Mouse (Mus musculus): ENCODE results near the gene Slc22a2. TPM values are rescaled to one million over a fixed set of nuclear protein-coding genes. Genes with fewer than 3 reads are reported as not detected.
"Not testable (repeated sequence)": the region's sequence is repeated elsewhere in the genome, so short reads cannot be mapped to it uniquely, and the experiment has no call there.

Gene Slc22a2
- total RNA-seq, 2 experiments from 2014 or later, result 0.42 to 0.77 TPM

- no peak for TF ChIP-seq CTCF (conservative IDR thresholded peaks at IDR 0.05)
- no peak overlapping the region for H3K4me3 ChIP-seq
- no peak for DNase-seq (ENCODE audit: low spot score in 2 of 2)
- H3K27ac ChIP-seq, result no peak overlapping the region
Observed at GRCm38 (mm10) chr17:12645461-12645860, 61.5 kb downstream of the Slc22a2 start.

GRCm38 (mm10) chr17:12652604-12653003, 68.7 kb downstream of the Slc22a2 start:
- Histone ChIP-seq H3K27ac (no peak overlapping the region), H3K4me3 (no peak overlapping the region)
- no peak for DNase-seq (ENCODE audit: low spot score in 2 of 2)
- no peak for TF ChIP-seq CTCF (conservative IDR thresholded peaks at IDR 0.05)

GRCm38 (mm10) chr17:12654061-12654460, 70.1 kb downstream of the Slc22a2 start:
- Histone ChIP-seq H3K4me3 (no peak overlapping the region), H3K27ac (peak overlapping the region; percentile 51; the same call in 1 of the 2 replicates)
- DNase-seq (ENCODE audit: low spot score in 2 of 2), result peak; percentile 25 to 67
- no peak for TF ChIP-seq CTCF (conservative IDR thresholded peaks at IDR 0.05)

- no peak for TF ChIP-seq CTCF (conservative IDR thresholded peaks at IDR 0.05)
- Histone ChIP-seq H3K27ac (no peak overlapping the region), H3K4me3 (no peak overlapping the region)
- no peak for DNase-seq (ENCODE audit: low spot score in 2 of 2)
Observed at GRCm38 (mm10) chr17:12655826-12656225, 71.9 kb downstream of the Slc22a2 start.

GRCm38 (mm10) chr17:12658784-12659183, 74.9 kb downstream of the Slc22a2 start:
- no peak for TF ChIP-seq CTCF (conservative IDR thresholded peaks at IDR 0.05)
- DNase-seq (ENCODE audit: low spot score in 2 of 2), result no peak
- Histone ChIP-seq H3K4me3 (no peak overlapping the region), H3K27ac (no peak overlapping the region)

- Histone ChIP-seq H3K4me3 (no peak overlapping the region), H3K27ac (no peak overlapping the region)
- DNase-seq (ENCODE audit: low spot score in 2 of 2), result no peak
- TF ChIP-seq CTCF (conservative IDR thresholded peaks at IDR 0.05), result no peak
Observed at GRCm38 (mm10) chr17:12659233-12659632, 75.3 kb downstream of the Slc22a2 start.

- H3K4me3 ChIP-seq, result no peak overlapping the region
- TF ChIP-seq CTCF (conservative IDR thresholded peaks at IDR 0.05), result peak; percentile 92
- H3K27ac ChIP-seq, result no peak overlapping the region
- peak; percentile 26 to 59 for DNase-seq (ENCODE audit: low spot score in 2 of 2)
Observed at GRCm38 (mm10) chr17:12660572-12661260, 76.8 kb downstream of the Slc22a2 start.

- H3K4me3 ChIP-seq, result no peak overlapping the region
- TF ChIP-seq CTCF (conservative IDR thresholded peaks at IDR 0.05), result no peak
- no peak for DNase-seq (ENCODE audit: low spot score in 2 of 2)
- H3K27ac ChIP-seq, result no peak overlapping the region
Observed at GRCm38 (mm10) chr17:12664156-12664555, 80.2 kb downstream of the Slc22a2 start.

GRCm38 (mm10) chr17:12668478-12669362, 84.8 kb downstream of the Slc22a2 start:
- DNase-seq (ENCODE audit: low spot score in 2 of 2), result no peak
- no peak for TF ChIP-seq CTCF (conservative IDR thresholded peaks at IDR 0.05)

GRCm38 (mm10) chr17:12669363-12669679, 85.4 kb downstream of the Slc22a2 start:
- DNase-seq (ENCODE audit: low spot score in 2 of 2), result no peak
- Histone ChIP-seq H3K27ac (no peak overlapping the region), H3K4me3 (no peak overlapping the region)
- TF ChIP-seq CTCF (conservative IDR thresholded peaks at IDR 0.05), result no peak

More at GRCm38 (mm10) chr17:12668478-12669362, 84.8 kb downstream of the Slc22a2 start:
- H3K27ac ChIP-seq, result no peak overlapping the region
- H3K4me3 ChIP-seq, result no peak overlapping the region

- DNase-seq (ENCODE audit: low spot score in 2 of 2), result no peak
Observed at GRCm38 (mm10) chr17:12671029-12671605, 87.2 kb downstream of the Slc22a2 start.

GRCm38 (mm10) chr17:12672285-12672790, 88.4 kb downstream of the Slc22a2 start:
- Histone ChIP-seq H3K4me3 (no peak overlapping the region), H3K27ac (no peak overlapping the region)
- no peak for TF ChIP-seq CTCF (conservative IDR thresholded peaks at IDR 0.05)
- no peak for DNase-seq (ENCODE audit: low spot score in 2 of 2)

More at GRCm38 (mm10) chr17:12671029-12671605, 87.2 kb downstream of the Slc22a2 start:
- Histone ChIP-seq H3K27ac (no peak overlapping the region), H3K4me3 (no peak overlapping the region)
- no peak for TF ChIP-seq CTCF (conservative IDR thresholded peaks at IDR 0.05)

GRCm38 (mm10) chr17:12673871-12674270, 89.9 kb downstream of the Slc22a2 start:
- Histone ChIP-seq H3K4me3 (no peak overlapping the region), H3K27ac (no peak overlapping the region)
- no peak for TF ChIP-seq CTCF (conservative IDR thresholded peaks at IDR 0.05)
- DNase-seq (ENCODE audit: low spot score in 2 of 2), result no peak

- not testable (repeated sequence) for H3K4me3 ChIP-seq; H3K27ac ChIP-seq; DNase-seq (ENCODE audit: low spot score in 2 of 2)
Observed at GRCm38 (mm10) chr17:12674980-12675379, 91.0 kb downstream of the Slc22a2 start.

All from layer of hippocampus, adult 2 months (tissue).